Mouse (Mus musculus): ENCODE results near the gene Ccdc85c.

Gene Ccdc85c

GRCm38 (mm10) chr12:108294620-108295019 lies 19.4 kb upstream of the Ccdc85c start:
- DNase-seq (ENCODE audit: low spot score): no peak

GRCm38 (mm10) chr12:108292957-108293356 lies 17.7 kb upstream of the Ccdc85c start:
- peak; percentile 70 for DNase-seq (ENCODE audit: low spot score)

GRCm38 (mm10) chr12:108292419-108292818 lies 17.2 kb upstream of the Ccdc85c start:
- DNase-seq (ENCODE audit: low spot score): no peak

GRCm38 (mm10) chr12:108288127-108288880 lies 13.1 kb upstream of the Ccdc85c start:
- DNase-seq (ENCODE audit: low spot score): no peak

- no peak for DNase-seq (ENCODE audit: low spot score)
Observed at GRCm38 (mm10) chr12:108287011-108287410, 11.8 kb upstream of the Ccdc85c start.

- no peak for DNase-seq (ENCODE audit: low spot score)
Observed at GRCm38 (mm10) chr12:108286381-108286780, 11.2 kb upstream of the Ccdc85c start.

GRCm38 (mm10) chr12:108285225-108286011 lies 10.2 kb upstream of the Ccdc85c start:
- DNase-seq (ENCODE audit: low spot score): no peak

- no peak for DNase-seq (ENCODE audit: low spot score)
Observed at GRCm38 (mm10) chr12:108284455-108285224, 9.4 kb upstream of the Ccdc85c start.

GRCm38 (mm10) chr12:108278221-108278918 lies 3.1 kb upstream of the Ccdc85c start:
- DNase-seq (ENCODE audit: low spot score): no peak

- no peak for DNase-seq (ENCODE audit: low spot score)
Observed at GRCm38 (mm10) chr12:108277341-108277841, 2.2 kb upstream of the Ccdc85c start.

- no peak for DNase-seq (ENCODE audit: low spot score)
Observed at GRCm38 (mm10) chr12:108275920-108276822, 946 bp upstream of the Ccdc85c start.

GRCm38 (mm10) chr12:108275508-108275890 lies 274 bp upstream of the Ccdc85c start:
- DNase-seq (ENCODE audit: low spot score): peak; percentile 99

- DNase-seq (ENCODE audit: low spot score): no peak
Observed at GRCm38 (mm10) chr12:108274313-108274595, 971 bp downstream of the Ccdc85c start.

GRCm38 (mm10) chr12:108273466-108274312 lies 1.5 kb downstream of the Ccdc85c start:
- DNase-seq (ENCODE audit: low spot score): no peak

GRCm38 (mm10) chr12:108272143-108272635 lies 3.0 kb downstream of the Ccdc85c start:
- no peak for DNase-seq (ENCODE audit: low spot score)

- DNase-seq (ENCODE audit: low spot score): no peak
Observed at GRCm38 (mm10) chr12:108271351-108272142, 3.7 kb downstream of the Ccdc85c start.

GRCm38 (mm10) chr12:108270240-108270919 lies 4.8 kb downstream of the Ccdc85c start:
- DNase-seq (ENCODE audit: low spot score): no peak

GRCm38 (mm10) chr12:108269699-108270098 lies 5.5 kb downstream of the Ccdc85c start:
- no peak for DNase-seq (ENCODE audit: low spot score)

All from ovary, postnatal 36 days (tissue).